Mouse (Mus musculus) midbrain, embryonic 11.5 days (tissue): ENCODE measurements at regions not wholly inside any gene's neighbourhood (a gene's known extent, or its start where the extent isn't known, plus 50 kb on each side); places are given as distances from the start of the nearest gene placed in this dataset.
A peak's percentile ranks its signal among the peaks of the same experiment; 100 is the strongest.

ENCODE experiments used
- ATAC-seq: fragments of 200-750 bp; cut with Nextera tagmentation; 2 replicates; pipeline ENCODE4 v1.8.0; 2017; ENCODE audit warnings: moderate TSS enrichment, moderate library complexity; ENCODE audit not compliant: low FRiP score
- DNase-seq: peaks from one replicate; pipeline ENCODE4 v3.0.0; 2015; ENCODE audit warnings: low spot score; ENCODE audit errors: missing footprints
- H3K27ac ChIP-seq: fragments of 300-500 bp; sonication (generic); 2 replicates; pipeline ENCODE4 v1.5.1; 2014; ENCODE audit warnings: low read depth, low read length
- H3K27me3 ChIP-seq: fragments of 300-500 bp; sonication (generic); 2 replicates; pipeline ENCODE4 v1.6.1; 2014; ENCODE audit warnings: mild to moderate bottlenecking, low read length, moderate library complexity, mixed read lengths; ENCODE audit not compliant: control insufficient read depth, insufficient read depth
- H3K36me3 ChIP-seq: fragments of 300-500 bp; sonication (generic); 2 replicates; pipeline ENCODE4 v1.6.1; 2014; ENCODE audit warnings: mild to moderate bottlenecking, low read length, moderate library complexity, mixed read lengths; ENCODE audit not compliant: control insufficient read depth, insufficient read depth
- H3K4me1 ChIP-seq: fragments of 300-500 bp; sonication (generic); 2 replicates; pipeline ENCODE4 v1.6.1; 2014; ENCODE audit warnings: low read length; ENCODE audit not compliant: control insufficient read depth, insufficient read depth
- H3K4me2 ChIP-seq: fragments of 300-500 bp; sonication (generic); 2 replicates; pipeline ENCODE4 v1.6.1; 2014; ENCODE audit warnings: mild to moderate bottlenecking, moderate library complexity
- H3K4me3 ChIP-seq: fragments of 300-500 bp; sonication (generic); 2 replicates; pipeline ENCODE4 v1.5.1; 2014; ENCODE audit warnings: low read depth, low read length
- H3K9ac ChIP-seq: fragments of 300-500 bp; sonication (generic); 2 replicates; pipeline ENCODE4 v1.6.1; 2014; ENCODE audit warnings: low read length
- H3K9me3 ChIP-seq: fragments of 300-500 bp; sonication (generic); 2 replicates; pipeline ENCODE4 v1.6.1; 2016; ENCODE audit warnings: low read length; ENCODE audit not compliant: control insufficient read depth
- WGBS: fragments of 180-500 bp; shearing (Covaris S2); extraction: QIAGEN DNeasy Blood & Tissue Kit; methylation state at CpG from one replicate; pipeline ENCODE4 v1.1.7; 2014; 5-methylcytosine and 5-hydroxymethylcytosine counted together

DNA sequence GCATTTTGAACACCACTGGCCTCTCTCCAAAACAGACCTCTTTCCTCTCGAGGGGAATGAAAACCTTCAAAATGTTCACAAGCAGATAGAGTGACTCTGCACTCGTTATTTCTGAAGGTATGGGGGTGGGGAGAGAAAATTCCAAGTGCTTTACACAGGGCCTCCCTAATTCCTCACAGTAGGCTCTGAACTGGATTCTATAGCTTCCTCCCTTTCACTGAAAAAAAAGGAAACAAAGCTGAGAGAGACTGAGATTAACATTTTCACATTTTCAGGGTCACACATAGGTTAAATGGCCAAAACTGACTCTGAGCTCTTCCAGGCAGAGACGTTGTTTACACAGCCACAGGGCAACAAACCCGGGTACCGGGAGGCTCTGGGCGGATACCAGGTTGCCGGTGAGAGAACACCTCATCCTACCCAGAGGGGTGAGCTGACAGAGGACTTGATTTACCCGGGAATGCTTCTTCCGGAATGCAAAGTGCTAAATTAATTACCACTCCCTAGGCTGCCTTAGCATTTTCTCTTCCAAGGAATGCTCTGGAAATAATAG, 98.5 kb downstream of the Tmco5 start:
- 2% methylated on average over 9 of the region's 9 CpGs for WGBS
- Histone ChIP-seq H3K27me3 (no peaks in the 10 kb centered on the region), H3K9ac (peak overlapping the region; percentile 5; the same call in 1 of the 2 replicates), H3K4me3 (no peak overlapping the region), H3K27ac (peak overlapping the region; percentile 96), H3K36me3 (no peaks in the 10 kb centered on the region), H3K4me1 (peaks cover 70% of the 10 kb centered on the region), H3K4me2 (peak overlapping the region; percentile 44; the same call in 1 of the 2 replicates), H3K9me3 (no peaks in the 10 kb centered on the region)
- DNase-seq = peak; percentile 91
- ATAC-seq = no peak

DNA sequence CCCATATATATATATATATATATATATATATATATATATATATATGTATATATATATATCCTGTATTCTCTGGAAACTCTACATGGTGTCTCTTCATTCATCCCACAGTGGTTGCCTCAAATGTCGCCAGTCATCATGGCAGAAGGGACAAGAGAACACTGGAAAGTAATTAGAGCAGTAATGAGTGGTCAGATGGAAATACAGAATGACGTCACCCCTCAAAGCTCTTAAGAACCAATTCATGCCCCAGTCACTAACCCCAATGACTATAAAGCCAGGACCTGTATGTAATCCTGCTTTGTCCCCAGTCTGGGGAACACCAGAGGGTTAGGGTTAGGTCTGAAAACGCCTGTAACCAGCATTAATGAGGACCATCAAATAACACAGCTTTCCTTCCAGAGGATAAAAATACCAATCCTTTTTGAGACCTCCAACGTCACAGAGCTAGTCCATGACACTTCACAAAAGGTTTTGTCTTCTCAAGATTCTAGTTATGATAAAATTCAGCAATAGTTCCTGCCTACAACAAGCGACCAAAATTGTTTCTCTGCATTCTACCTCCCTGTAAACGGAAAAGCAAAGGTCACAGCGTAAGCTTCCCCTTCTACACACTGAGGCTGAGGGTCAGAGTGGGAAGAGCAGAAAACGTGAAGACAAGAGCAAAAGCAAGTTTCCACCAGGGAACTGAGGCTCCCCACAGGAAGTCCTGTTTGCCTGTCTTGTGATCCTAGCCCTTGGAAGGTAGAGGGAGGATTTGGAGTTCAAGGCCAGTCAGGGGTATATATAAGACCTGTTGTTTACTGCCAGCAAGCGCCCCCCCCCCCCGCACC, 99.5 kb downstream of the Tmco5 start:
- Histone ChIP-seq H3K4me1 (peaks cover 61% of the 10 kb centered on the region), H3K4me3 (no peak overlapping the region), H3K27ac (no peak overlapping the region), H3K27me3 (no peaks in the 10 kb centered on the region), H3K9ac (no peak overlapping the region), H3K4me2 (no peak overlapping the region), H3K36me3 (no peaks in the 10 kb centered on the region), H3K9me3 (no peaks in the 10 kb centered on the region; the same call in 1 of the 2 replicates)
- no peak for ATAC-seq
- peak; percentile 85 for DNase-seq
- 37% methylated on average over 10 of the region's 10 CpGs for WGBS

DNA sequence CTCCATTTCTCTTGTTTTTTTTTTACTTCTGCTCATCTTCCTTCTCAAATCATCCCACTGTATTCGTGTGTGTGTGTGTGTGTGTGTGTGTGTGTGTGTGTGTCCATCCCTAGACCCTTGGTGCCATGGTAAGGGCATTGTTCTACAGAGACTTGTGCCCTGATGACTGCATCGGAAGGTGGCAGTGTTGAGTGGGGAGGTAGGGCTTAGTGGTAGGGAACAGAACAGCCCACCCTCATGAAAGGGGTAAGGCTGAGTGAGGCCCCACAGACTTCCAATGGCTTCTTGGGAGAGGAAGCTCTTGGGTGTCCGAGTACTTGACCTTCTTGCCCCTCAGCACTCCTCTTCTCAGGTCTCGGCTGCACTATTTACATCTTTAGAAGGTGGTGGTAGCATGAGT, 100.3 kb downstream of the Tmco5 start:
- Histone ChIP-seq H3K27me3 (no peaks in the 10 kb centered on the region), H3K9ac (no peak overlapping the region), H3K4me3 (no peak overlapping the region), H3K27ac (no peak overlapping the region), H3K36me3 (no peaks in the 10 kb centered on the region), H3K4me1 (peaks cover 54% of the 10 kb centered on the region), H3K9me3 (no peaks in the 10 kb centered on the region; the same call in 1 of the 2 replicates), H3K4me2 (no peak overlapping the region)
- ATAC-seq (no peak), DNase-seq (no peak)
- 42% methylated on average over 4 of the region's 4 CpGs for WGBS

DNA sequence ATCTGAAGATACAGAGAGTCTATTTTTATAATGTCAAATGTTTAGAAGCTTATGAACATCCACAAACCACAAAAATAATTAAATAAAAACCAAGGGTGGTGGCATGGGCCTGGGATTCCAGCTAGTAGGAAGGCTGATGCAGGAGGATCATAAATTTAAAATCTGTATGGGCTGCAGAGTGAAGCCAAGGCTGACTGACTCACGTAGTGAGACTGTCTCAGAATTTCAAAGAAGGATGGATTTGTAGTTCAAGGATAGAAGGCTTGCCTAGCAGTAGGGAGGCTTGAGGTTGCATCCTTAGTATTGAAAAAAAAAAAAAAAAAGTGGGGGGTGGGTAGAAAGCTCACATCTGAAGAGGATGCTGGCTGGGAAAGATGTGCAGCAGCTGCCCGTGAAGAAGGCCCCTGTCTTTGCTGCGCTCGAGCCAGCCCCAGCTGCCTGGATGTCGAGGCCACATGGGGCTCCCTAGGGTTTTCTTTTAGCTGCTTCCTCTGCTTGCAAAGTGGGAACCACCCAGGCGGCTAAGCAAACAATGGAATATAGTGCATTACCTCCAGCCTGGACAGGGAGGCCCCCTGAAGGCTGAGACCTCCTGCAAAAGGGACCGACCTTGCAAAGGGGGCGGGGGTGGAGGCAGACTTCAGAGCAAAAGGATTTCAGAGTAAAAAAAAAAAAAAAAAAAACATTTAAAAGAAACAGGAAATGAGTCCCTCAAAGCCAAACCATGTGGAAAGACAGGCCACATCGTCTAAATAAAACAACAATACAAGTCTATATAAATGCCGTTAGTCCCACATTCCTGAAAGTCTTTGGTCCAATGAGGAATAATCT, 101.3 kb downstream of the Tmco5 start:
- WGBS = under 1% methylated on average over 10 of the region's 10 CpGs
- H3K9ac ChIP-seq = no peak overlapping the region
- H3K27me3 ChIP-seq = no peaks in the 10 kb centered on the region
- H3K27ac ChIP-seq = peak overlapping the region; percentile 77
- DNase-seq = peak; percentile 92
- 0 out of 2 replicates have a peak overlapping the region, but pooled peaks have one; percentile 9 for H3K4me2 ChIP-seq
- ATAC-seq = peak; percentile 60
- no peaks in the 10 kb centered on the region for H3K36me3 ChIP-seq
- no peaks in the 10 kb centered on the region; the same call in 1 of the 2 replicates for H3K9me3 ChIP-seq
- no peak overlapping the region for H3K4me3 ChIP-seq
- H3K4me1 ChIP-seq = peaks cover 44% of the 10 kb centered on the region

DNA sequence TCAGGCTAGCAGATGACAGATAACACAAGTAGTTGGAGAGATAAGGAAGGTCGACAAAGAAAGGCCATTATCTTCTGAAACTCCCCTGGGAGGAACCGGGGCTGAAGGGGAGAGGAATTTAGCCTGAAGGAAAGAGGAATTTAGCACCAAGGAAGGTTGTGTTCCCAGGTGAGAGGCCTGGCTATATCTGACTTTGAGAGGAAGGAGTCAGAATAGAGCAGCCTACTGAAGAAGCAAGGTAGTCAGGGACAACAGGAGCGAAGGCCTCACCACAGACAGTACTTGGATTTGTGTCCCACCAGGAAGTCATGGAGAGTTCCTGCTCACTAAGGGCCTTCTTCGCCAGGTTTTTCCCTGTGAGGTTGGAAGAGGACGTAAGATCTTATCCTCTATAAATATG, 102.2 kb downstream of the Tmco5 start:
- H3K9ac ChIP-seq = no peak overlapping the region
- no peak overlapping the region for H3K4me2 ChIP-seq
- H3K36me3 ChIP-seq = no peaks in the 10 kb centered on the region
- H3K27ac ChIP-seq = peak overlapping the region; percentile 77
- H3K9me3 ChIP-seq = no peaks in the 10 kb centered on the region; the same call in 1 of the 2 replicates
- ATAC-seq = no peak
- H3K4me1 ChIP-seq = peaks cover 40% of the 10 kb centered on the region
- H3K27me3 ChIP-seq = no peaks in the 10 kb centered on the region
- H3K4me3 ChIP-seq = no peak overlapping the region
- WGBS = 28% methylated on average over 5 of the region's 5 CpGs
- DNase-seq = peak; percentile 92

DNA sequence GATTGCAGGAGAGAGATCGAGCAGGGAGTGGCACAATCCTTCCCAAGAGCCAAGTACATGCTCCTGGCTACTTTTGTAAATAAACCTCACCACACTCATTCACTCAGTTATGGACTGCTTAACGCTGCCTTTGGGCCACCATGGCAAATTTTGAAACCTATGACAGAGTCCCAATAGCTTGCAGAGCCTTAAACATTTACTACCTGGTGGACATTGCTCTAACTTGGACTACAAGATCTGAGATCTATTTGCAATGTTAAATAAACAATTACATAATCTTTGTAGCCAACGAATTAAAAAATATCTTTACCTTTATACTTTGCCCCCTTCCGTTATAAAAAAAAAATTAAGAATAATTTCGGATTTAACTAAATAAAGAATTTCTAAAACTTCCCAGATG, 104.9 kb downstream of the Tmco5 start:
- Histone ChIP-seq H3K4me3 (no peak overlapping the region), H3K27ac (no peak overlapping the region), H3K9ac (no peak overlapping the region), H3K36me3 (no peaks in the 10 kb centered on the region), H3K4me2 (no peak overlapping the region), H3K4me1 (peaks cover 21% of the 10 kb centered on the region), H3K9me3 (no peaks in the 10 kb centered on the region; the same call in 1 of the 2 replicates), H3K27me3 (no peaks in the 10 kb centered on the region)
- DNase-seq (peak; percentile 28), ATAC-seq (no peak)
- WGBS = 86% methylated on average over 5 of the region's 5 CpGs

DNA sequence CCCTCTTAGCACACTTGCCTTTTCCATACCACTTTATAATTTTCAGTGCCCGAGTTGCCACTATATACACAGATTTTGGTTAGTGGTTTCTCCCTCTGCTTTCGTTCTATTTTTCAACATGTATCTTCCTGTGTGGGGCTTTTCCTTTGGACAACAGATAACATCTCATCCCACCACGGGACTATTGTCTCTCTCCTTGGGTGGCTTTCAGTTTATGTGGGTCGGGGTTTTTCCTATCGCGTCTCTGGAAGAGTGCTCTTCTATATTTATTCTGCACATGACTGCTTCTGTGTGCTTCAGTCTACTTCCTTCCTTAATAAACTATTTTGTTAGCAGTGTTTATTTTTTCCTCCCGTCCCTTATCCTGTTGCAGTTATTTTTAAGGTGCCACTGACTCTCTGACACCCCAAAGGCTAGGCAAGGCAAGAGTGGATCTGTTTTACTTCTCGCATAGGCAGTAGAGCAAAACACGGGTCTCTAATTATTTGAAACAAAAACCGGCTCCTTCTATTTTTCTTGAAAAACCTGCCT, 105.4 kb downstream of the Tmco5 start:
- WGBS = 78% methylated on average over 10 of the region's 10 CpGs
- ATAC-seq = no peak
- no peak for DNase-seq
- H3K4me3 ChIP-seq = no peak overlapping the region
- no peak overlapping the region for H3K4me2 ChIP-seq
- H3K4me1 ChIP-seq = peaks cover 19% of the 10 kb centered on the region
- no peak overlapping the region for H3K9ac ChIP-seq
- H3K27ac ChIP-seq = no peak overlapping the region
- no peaks in the 10 kb centered on the region; the same call in 1 of the 2 replicates for H3K9me3 ChIP-seq
- H3K36me3 ChIP-seq = no peaks in the 10 kb centered on the region
- H3K27me3 ChIP-seq = no peaks in the 10 kb centered on the region

DNA sequence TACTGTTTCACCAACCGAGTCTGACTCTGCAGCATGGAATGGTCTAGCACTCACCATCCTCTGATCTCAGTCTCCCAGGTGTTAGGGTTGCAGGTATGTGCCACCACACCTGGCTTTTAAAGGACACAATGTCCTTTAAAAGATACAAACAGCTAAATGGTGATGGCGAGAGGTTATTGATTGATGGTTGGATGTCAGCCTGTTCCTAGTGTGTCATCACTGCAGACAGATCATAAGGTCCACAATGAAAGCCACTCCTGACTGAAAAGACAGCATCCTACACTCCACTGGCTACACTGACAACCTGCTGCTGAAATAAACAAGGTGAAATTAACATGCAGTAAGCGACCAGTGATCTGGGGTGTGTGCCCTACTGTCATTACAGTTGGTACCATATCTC, 106.1 kb downstream of the Tmco5 start:
- Histone ChIP-seq H3K9me3 (no peaks in the 10 kb centered on the region; the same call in 1 of the 2 replicates), H3K27me3 (no peaks in the 10 kb centered on the region), H3K27ac (no peak overlapping the region), H3K4me3 (no peak overlapping the region), H3K4me1 (peaks cover 11% of the 10 kb centered on the region), H3K9ac (no peak overlapping the region), H3K36me3 (no peaks in the 10 kb centered on the region), H3K4me2 (no peak overlapping the region)
- peak; percentile 49 for DNase-seq
- WGBS = 88% methylated on average over 3 of the region's 3 CpGs
- ATAC-seq = no peak
